In genomic region chr3:53735147-53735546, GRCm38 (mm10) we compare ENCODE assay signal across 9 mouse cellular contexts.
DNase-seq lines count a peak whose midpoint lies in the region; ATAC-seq and TF ChIP-seq lines count a peak whose summit lies in the region.
"Had no signal": no experiment of that assay in that cellular context is flagged by ENCODE, and none has a peak within 500 bp of the region (broad histone marks: within the 10 kb centered on the region; RNA-seq: fewer than 3 reads in every experiment).

No protein-coding gene starts in this region.

- peak; percentile 89 for ATAC-seq in forebrain, embryonic 13.5 days

- H3K36me3 ChIP-seq in MEL (ENCODE audit: control insufficient read depth in 1 of 2, insufficient read depth in 2 of 2, low read length in 2 of 2) = no peaks in the 10 kb centered on the region
- no peaks in the 10 kb centered on the region for H3K36me3 ChIP-seq in forebrain, embryonic 13.5 days (ENCODE audit: poor library complexity, severe bottlenecking)

- H3K27me3 ChIP-seq in MEL (ENCODE audit: control insufficient read depth in 1 of 2, insufficient read depth in 2 of 2, low read length in 2 of 2) = no peaks in the 10 kb centered on the region
- H3K27me3 ChIP-seq in forebrain, embryonic 13.5 days = no peaks in the 10 kb centered on the region

- no peak for TF ChIP-seq EP300 in MEL (IDR thresholded peaks at IDR 0.05; ENCODE audit: low read depth in 1 of 2, low read length in 2 of 2)

- peak; percentile 35 for DNase-seq in heart, adult 8-10 months (ENCODE audit: low spot score)
- no peak for DNase-seq in heart, postnatal 25 days (ENCODE audit: low spot score)
- DNase-seq in MEL (ENCODE audit: low read depth, low spot score) (no peak), MN1 (ENCODE audit: low spot score) (no peak)
- peak; percentile 14 to 39 for DNase-seq in kidney, postnatal 4 days
- peak; percentile 81 for DNase-seq in retina, embryonic 14.5 days (ENCODE audit: low spot score)
- no peak for DNase-seq in cerebellum, adult 9-11 months

- peak; percentile 15 for TF ChIP-seq RAD21 in MEL (IDR thresholded peaks at IDR 0.05; ENCODE audit: low read depth, low read length)

- no peak overlapping the region for H3K4me2 ChIP-seq in forebrain, embryonic 13.5 days

- no peak overlapping the region for H3K4me3 ChIP-seq in MEL (ENCODE audit: control insufficient read depth in 1 of 2, insufficient read depth in 1 of 2, low read depth in 2 of 2, low read length in 2 of 2)
- H3K4me3 ChIP-seq in forebrain, embryonic 13.5 days = no peak overlapping the region
- H3K4me3 ChIP-seq: erythroblast, embryonic 14.5 days had no signal

- no peak for TF ChIP-seq POLR2A in MEL (IDR thresholded peaks at IDR 0.05; ENCODE audit: control insufficient read depth in 1 of 2, insufficient read depth in 1 of 2, low read depth in 1 of 2, low read length in 2 of 2, poor library complexity in 1 of 2)

- H3K4me1 ChIP-seq in MEL (ENCODE audit: control insufficient read depth in 1 of 2, insufficient read depth in 2 of 2, low read length in 2 of 2) = no peaks in the 10 kb centered on the region
- peaks cover 6% of the 10 kb centered on the region; the same call in 1 of the 2 replicates for H3K4me1 ChIP-seq in forebrain, embryonic 13.5 days

- intact Hi-C loops in heart, postnatal 25 days (cut with DNase I) = loop anchor here (5.0 to 10.0 kb wide), 3 partner anchors 90 to 620 kb away; no protein-coding TSS in a partner anchor

- H3K27ac ChIP-seq in MEL (ENCODE audit: control insufficient read depth, low read depth, low read length) = no peak overlapping the region
- no peak overlapping the region for H3K27ac ChIP-seq in forebrain, embryonic 13.5 days

- WGBS in forebrain, embryonic 13.5 days = 30% methylated on average over 5 of the region's 5 CpGs

- H3K9ac ChIP-seq in MEL (ENCODE audit: control insufficient read depth, low read depth, low read length, poor library complexity, severe bottlenecking) = no peak overlapping the region
- H3K9ac ChIP-seq in forebrain, embryonic 13.5 days = no peak overlapping the region

- peak in 1 of 3 experiments; percentile 6; a peak in 1 of 6 replicates for TF ChIP-seq CTCF in MEL (IDR thresholded peaks at IDR 0.05 in 2 of 3, conservative IDR thresholded peaks at IDR 0.05 in 1 of 3; ENCODE audit: control insufficient read depth in 1 of 3, insufficient read depth in 1 of 3, low read depth in 2 of 3, low read length in 3 of 3, poor library complexity in 1 of 3, severe bottlenecking in 1 of 3)

- no peaks in the 10 kb centered on the region for H3K79me2 ChIP-seq in MEL (ENCODE audit: control insufficient read depth, insufficient read depth, low read length, poor library complexity)

- no peaks in the 10 kb centered on the region for H3K9me3 ChIP-seq in MEL (replicated peaks; ENCODE audit: insufficient read depth, low read length)
- H3K9me3 ChIP-seq in forebrain, embryonic 13.5 days (replicated peaks) = no peaks in the 10 kb centered on the region

TF ChIP-seq in MEL, 35 proteins besides CTCF, POLR2A, EP300 and RAD21:
- TF ChIP-seq ZNF384 (IDR thresholded peaks at IDR 0.05; ENCODE audit: low read depth, low read length) (no peak), TBP (IDR thresholded peaks at IDR 0.05; ENCODE audit: low read depth, low read length) (no peak), ZC3H11A (IDR thresholded peaks at IDR 0.05; ENCODE audit: low read depth, low read length) (0 out of 2 replicates have a peak, but pooled peaks have one; percentile 5), CHD2 (IDR thresholded peaks at IDR 0.05; ENCODE audit: low read length) (no peak), ELF1 (IDR thresholded peaks at IDR 0.05; ENCODE audit: low read depth, low read length) (no peak), TCF12 (IDR thresholded peaks at IDR 0.05; ENCODE audit: low read depth, low read length) (no peak)

Comparison
In these comparisons a context has a peak if more than half of its experiments do, and no peak if none do; other contexts are left out.
1. DNase-seq: peak in heart, adult 8-10 months (single experiment), kidney, postnatal 4 days (2 of 2) and retina, embryonic 14.5 days (single experiment); none in heart, postnatal 25 days (single experiment), MEL (single experiment), MN1 (single experiment) and cerebellum, adult 9-11 months (single experiment).